Mouse (Mus musculus): Measurements from ENCODE around the gene Myadm. TPM values are rescaled to one million over a fixed set of nuclear protein-coding genes. Genes with fewer than 3 reads are reported as not detected.

Gene Myadm
- 27.4 and 39.4 TPM in 2 replicates for total RNA-seq (2014; rRNA removed)
- polyA plus RNA-seq (2015; fragmentation: Nextera tagmentation; extraction: Ambion mirVana): 24.2 and 27.2 TPM in 2 replicates

- WGBS: 2% methylated on average over 29 of the region's 30 CpGs
- DNase-seq (ENCODE audit: low spot score): peak; percentile 64
- peaks cover 9% of the 10 kb centered on the region; the same call in 1 of the 2 replicates for H3K36me3 ChIP-seq (ENCODE audit: insufficient read depth, low read length)
- TF ChIP-seq CTCF (IDR thresholded peaks at IDR 0.05): no peak
- ATAC-seq (ENCODE audit: low FRiP score): peak; percentile 10
- no peaks in the 10 kb centered on the region for H3K27me3 ChIP-seq (ENCODE audit: insufficient read depth, low read length)
- H3K4me3 ChIP-seq (ENCODE audit: low read depth, low read length): peak within 1 kb of the TSS; percentile 71
- H3K9me3 ChIP-seq (ENCODE audit: low read length): no peaks in the 10 kb centered on the region
- peak within 1 kb of the TSS; percentile 97 for H3K9ac ChIP-seq (replicated peaks; ENCODE audit: low read length, poor library complexity, severe bottlenecking)
- no peaks in the 10 kb centered on the region; the same call in 1 of the 2 replicates for H3K4me1 ChIP-seq (ENCODE audit: insufficient read depth, low read length)
- peak within 1 kb of the TSS; percentile 69 for H3K4me2 ChIP-seq (ENCODE audit: low read depth, low read length, poor library complexity, severe bottlenecking)
- peak within 1 kb of the TSS; percentile 79 for H3K27ac ChIP-seq (ENCODE audit: low read depth, low read length)
Observed at GRCm38 (mm10) chr7:3288976-3289970, at the start of gene Myadm, which contains the start of gene Prkcg. Myadm (plus strand) TSS chr7:3289080. Prkcg (plus strand) TSS chr7:3289179.

- Histone ChIP-seq H3K4me3 (ENCODE audit: low read depth, low read length) (no peak overlapping the region), H3K4me2 (ENCODE audit: low read depth, low read length, poor library complexity, severe bottlenecking) (no peak overlapping the region), H3K27ac (ENCODE audit: low read depth, low read length) (no peak overlapping the region), H3K4me1 (ENCODE audit: insufficient read depth, low read length) (no peaks in the 10 kb centered on the region), H3K27me3 (ENCODE audit: insufficient read depth, low read length) (no peaks in the 10 kb centered on the region), H3K9me3 (ENCODE audit: low read length) (no peaks in the 10 kb centered on the region), H3K9ac (replicated peaks; ENCODE audit: low read length, poor library complexity, severe bottlenecking) (no peak overlapping the region), H3K36me3 (ENCODE audit: insufficient read depth, low read length) (no peaks in the 10 kb centered on the region)
- no peak for ATAC-seq (ENCODE audit: low FRiP score)
- DNase-seq (ENCODE audit: low spot score): no peak
- 82% methylated on average over 2 of the region's 2 CpGs for WGBS
- no peak for TF ChIP-seq CTCF (IDR thresholded peaks at IDR 0.05)
Observed at GRCm38 (mm10) chr7:3239193-3239592, 49.7 kb upstream of the Myadm start.

- Histone ChIP-seq H3K9me3 (ENCODE audit: low read length) (no peaks in the 10 kb centered on the region), H3K4me3 (ENCODE audit: low read depth, low read length) (no peak overlapping the region), H3K4me1 (ENCODE audit: insufficient read depth, low read length) (no peaks in the 10 kb centered on the region), H3K9ac (replicated peaks; ENCODE audit: low read length, poor library complexity, severe bottlenecking) (no peak overlapping the region), H3K4me2 (ENCODE audit: low read depth, low read length, poor library complexity, severe bottlenecking) (no peak overlapping the region), H3K27ac (ENCODE audit: low read depth, low read length) (no peak overlapping the region), H3K27me3 (ENCODE audit: insufficient read depth, low read length) (no peaks in the 10 kb centered on the region; the same call in 1 of the 2 replicates), H3K36me3 (ENCODE audit: insufficient read depth, low read length) (no peaks in the 10 kb centered on the region)
- no peak for ATAC-seq (ENCODE audit: low FRiP score)
- WGBS: 56% methylated on average over 3 of the region's 3 CpGs
- no peak for DNase-seq (ENCODE audit: low spot score)
- TF ChIP-seq CTCF (IDR thresholded peaks at IDR 0.05): no peak
Observed at GRCm38 (mm10) chr7:3260701-3261100, 28.2 kb upstream of the Myadm start.

- Histone ChIP-seq H3K9me3 (ENCODE audit: low read length) (no peaks in the 10 kb centered on the region), H3K36me3 (ENCODE audit: insufficient read depth, low read length) (no peaks in the 10 kb centered on the region), H3K4me3 (ENCODE audit: low read depth, low read length) (no peak overlapping the region), H3K4me2 (ENCODE audit: low read depth, low read length, poor library complexity, severe bottlenecking) (no peak overlapping the region), H3K4me1 (ENCODE audit: insufficient read depth, low read length) (no peaks in the 10 kb centered on the region), H3K27me3 (ENCODE audit: insufficient read depth, low read length) (no peaks in the 10 kb centered on the region; the same call in 1 of the 2 replicates), H3K27ac (ENCODE audit: low read depth, low read length) (no peak overlapping the region), H3K9ac (replicated peaks; ENCODE audit: low read length, poor library complexity, severe bottlenecking) (no peak overlapping the region)
- no peak for TF ChIP-seq CTCF (IDR thresholded peaks at IDR 0.05)
- WGBS: 66% methylated on average over 4 of the region's 4 CpGs
- DNase-seq (ENCODE audit: low spot score) (no peak), ATAC-seq (ENCODE audit: low FRiP score) (no peak)
Observed at GRCm38 (mm10) chr7:3261446-3261845, 27.4 kb upstream of the Myadm start.

GRCm38 (mm10) chr7:3262789-3263188 is 26.1 kb upstream of the Myadm start:
- Histone ChIP-seq H3K9ac (replicated peaks; ENCODE audit: low read length, poor library complexity, severe bottlenecking) (no peak overlapping the region), H3K4me3 (ENCODE audit: low read depth, low read length) (no peak overlapping the region), H3K9me3 (ENCODE audit: low read length) (no peaks in the 10 kb centered on the region), H3K4me2 (ENCODE audit: low read depth, low read length, poor library complexity, severe bottlenecking) (no peak overlapping the region), H3K4me1 (ENCODE audit: insufficient read depth, low read length) (no peaks in the 10 kb centered on the region), H3K27ac (ENCODE audit: low read depth, low read length) (no peak overlapping the region), H3K36me3 (ENCODE audit: insufficient read depth, low read length) (no peaks in the 10 kb centered on the region), H3K27me3 (ENCODE audit: insufficient read depth, low read length) (no peaks in the 10 kb centered on the region; the same call in 1 of the 2 replicates)
- WGBS: 35% methylated on average over 2 of the region's 2 CpGs
- ATAC-seq (ENCODE audit: low FRiP score) (no peak), DNase-seq (ENCODE audit: low spot score) (peak; percentile 27)
- peak; percentile 58 for TF ChIP-seq CTCF (IDR thresholded peaks at IDR 0.05)
